Mouse (Mus musculus) olfactory bulb, adult 2 months (tissue): ENCODE measurements around the gene Lhfp.

ENCODE experiments used
- CTCF ChIP-seq: fragments of 200-500 bp; IDR thresholded peaks from 2 replicates; pipeline ENCODE4 v1.5.1; 2012; ENCODE audit warnings: low read depth, mild to moderate bottlenecking, low read length, moderate library complexity; ENCODE audit not compliant: insufficient read depth
- POLR2A ChIP-seq: fragments of 200-500 bp; IDR thresholded peaks from 2 replicates; pipeline ENCODE4 v1.6.1; 2012; ENCODE audit warnings: mild to moderate bottlenecking, low read depth, low read length, moderate library complexity; ENCODE audit not compliant: insufficient read depth

DNA sequence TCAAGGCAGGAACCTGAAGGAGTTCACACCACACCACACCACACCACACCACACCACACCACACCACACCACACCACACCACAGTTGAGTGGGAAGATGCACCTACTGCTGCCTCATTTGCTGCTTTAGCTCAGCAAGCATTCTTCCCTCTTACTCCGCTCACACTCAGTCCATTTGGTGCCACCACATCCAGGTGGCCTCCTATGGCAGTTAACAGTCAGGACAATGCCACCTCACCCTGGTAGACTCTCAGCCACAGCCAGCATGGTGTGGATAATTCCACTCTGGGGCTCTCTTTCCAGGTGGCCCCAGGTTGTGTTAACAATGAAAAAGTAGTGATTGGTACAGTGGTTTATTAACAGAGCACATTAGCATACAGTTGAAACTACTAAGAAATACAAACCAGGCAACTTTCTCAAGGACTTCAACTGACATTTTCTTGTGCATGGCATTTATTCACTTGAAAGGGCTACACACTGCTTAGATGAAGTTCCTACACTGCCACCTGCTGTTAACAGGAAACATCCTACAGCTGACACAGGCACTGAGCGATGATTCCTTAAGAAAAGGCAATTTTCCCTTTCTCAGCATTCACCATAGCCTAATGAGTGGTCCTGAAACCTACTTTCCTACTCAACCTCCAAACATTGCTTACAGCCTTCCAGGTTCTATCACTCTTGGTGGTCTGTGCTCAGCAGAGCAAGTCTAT, 36.8 kb upstream of the Lhfp start:
- TF ChIP-seq POLR2A (no peak), CTCF (no peak)
